Mouse (Mus musculus) hindbrain, embryonic 15.5 days (tissue): Measurements from ENCODE around the gene Papss2. TPM values are rescaled to one million over a fixed set of nuclear protein-coding genes. Genes with fewer than 3 reads are reported as not detected.

Experiments used
- ATAC-seq: fragments of 200-750 bp; cut with Nextera tagmentation; 2 replicates; pipeline ENCODE4 v1.8.0; 2017; ENCODE audit warnings: low read depth, moderate number of reproducible peaks, moderate TSS enrichment; ENCODE audit not compliant: low FRiP score
- H3K27ac ChIP-seq: fragments of 300-500 bp; sonication (generic); replicated peaks from 2 replicates; pipeline ENCODE4 v1.5.1; 2015; ENCODE audit warnings: mild to moderate bottlenecking, inconsistent platforms
- H3K27me3 ChIP-seq: fragments of 300-500 bp; sonication (generic); 2 replicates; pipeline ENCODE4 v1.6.1; 2015; ENCODE audit warnings: control low read depth, inconsistent platforms
- H3K36me3 ChIP-seq: fragments of 300-500 bp; sonication (generic); 2 replicates; pipeline ENCODE4 v1.6.1; 2015; ENCODE audit warnings: control low read depth, inconsistent platforms
- H3K4me1 ChIP-seq: fragments of 300-500 bp; sonication (generic); replicated peaks from 2 replicates; pipeline ENCODE4 v1.6.1; 2015; ENCODE audit warnings: control low read depth, inconsistent platforms
- H3K4me2 ChIP-seq: fragments of 300-500 bp; sonication (generic); 2 replicates; pipeline ENCODE4 v1.6.1; 2015; ENCODE audit warnings: moderate library complexity, mild to moderate bottlenecking, inconsistent platforms
- H3K4me3 ChIP-seq: fragments of 300-500 bp; sonication (generic); 2 replicates; pipeline ENCODE4 v1.5.1; 2015; ENCODE audit warnings: mild to moderate bottlenecking, inconsistent platforms
- H3K9ac ChIP-seq: fragments of 300-500 bp; sonication (generic); 2 replicates; pipeline ENCODE4 v1.6.1; 2015; ENCODE audit warnings: inconsistent platforms
- H3K9me3 ChIP-seq: fragments of 300-500 bp; sonication (generic); 2 replicates; pipeline ENCODE4 v1.6.1; 2016; ENCODE audit warnings: control low read depth, inconsistent platforms
- WGBS: fragments of 180-500 bp; shearing (Covaris S2); methylation state at CpG from one replicate; pipeline ENCODE4 v1.1.7; 2015; 5-methylcytosine and 5-hydroxymethylcytosine counted together
- polyA plus RNA-seq: library from polyadenylated mRNA; unstranded; fragments of >200 nt; fragmentation: Nextera tagmentation; extraction: Ambion mirVana; gene quantifications from 2 replicates; pipeline ENCODE4 v1.2.1, GENCODE M21; 2015

The Papss2 gene
- 1.2 TPM in 2 replicates for polyA plus RNA-seq

DNA sequence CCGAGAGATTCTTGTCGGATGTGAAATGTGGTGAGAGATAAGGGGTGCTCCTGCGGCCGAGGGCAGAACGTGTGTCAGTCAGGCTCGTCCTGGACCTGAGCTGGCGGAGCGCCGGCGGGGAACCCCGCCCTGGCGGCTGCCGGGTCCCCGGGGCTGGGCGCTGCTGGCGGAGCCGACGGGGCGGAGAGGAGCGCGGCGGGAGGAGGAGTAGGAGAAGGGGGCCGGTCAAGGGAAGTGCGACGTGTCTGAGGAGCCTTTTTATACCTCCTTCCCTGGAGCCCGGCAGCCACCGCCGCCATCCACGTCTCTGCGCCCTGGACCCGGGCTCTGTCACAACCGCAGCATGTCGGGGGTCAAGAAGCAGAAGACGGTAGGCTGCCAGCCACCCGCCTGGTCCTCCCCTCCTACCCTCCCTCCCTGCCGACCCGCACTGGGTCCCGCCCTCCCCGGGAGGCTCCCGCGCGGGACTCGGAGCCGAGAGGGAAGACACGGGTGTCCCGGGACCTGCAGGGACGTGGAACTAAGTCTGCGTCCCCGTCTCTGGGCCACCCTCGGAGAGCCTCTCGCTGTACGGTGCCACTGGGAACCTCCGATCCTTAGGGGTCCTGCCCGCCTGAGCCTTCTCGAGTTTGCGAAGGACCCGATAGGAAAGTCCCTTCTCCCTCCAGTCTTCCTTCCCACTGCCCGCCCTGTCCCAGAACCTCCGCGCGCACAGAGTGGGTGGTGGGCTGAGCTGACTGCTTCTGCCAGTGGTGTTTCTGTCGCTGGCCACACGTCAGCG, at the start of gene Papss2:
Gene Papss2, plus strand, starts transcription at position 285 of the 781 bp plus-strand sequence.
- H3K9ac ChIP-seq, result peak within 1 kb of the TSS; percentile 43

DNA sequence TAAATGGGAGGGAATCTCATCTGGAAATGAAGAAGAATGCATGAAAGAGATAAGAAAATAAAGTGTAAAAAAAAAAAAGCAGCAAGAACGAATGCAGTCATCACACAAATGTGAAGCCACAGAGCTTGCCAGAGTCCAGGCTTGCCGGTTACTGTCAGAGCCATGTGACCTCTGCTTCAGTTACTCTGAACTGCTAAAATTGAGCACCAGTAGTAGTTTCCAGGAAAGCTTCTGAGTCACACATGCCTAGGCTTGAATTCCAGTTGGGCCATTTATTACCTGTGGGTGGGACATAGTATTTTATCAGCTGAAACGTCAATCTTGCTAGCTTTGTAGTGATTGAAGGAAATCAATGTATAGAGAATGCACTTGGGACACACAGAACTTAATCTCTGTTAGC, 48.2 kb upstream of the Papss2 start:
- no peaks in the 10 kb centered on the region for H3K27me3 ChIP-seq
- H3K36me3 ChIP-seq, result no peaks in the 10 kb centered on the region
- no peak overlapping the region for H3K4me2 ChIP-seq
- ATAC-seq, result no peak
- H3K9me3 ChIP-seq, result no peaks in the 10 kb centered on the region
- H3K4me1 ChIP-seq, result no peaks in the 10 kb centered on the region
- WGBS, result 85% methylated on average over 3 of the region's 3 CpGs
- H3K27ac ChIP-seq, result no peak overlapping the region
- no peak overlapping the region for H3K4me3 ChIP-seq
- no peak overlapping the region for H3K9ac ChIP-seq

More for the DNA sequence above, at the start of gene Papss2:
- under 1% methylated on average over 57 of the region's 64 CpGs for WGBS
- peak; percentile 82 for ATAC-seq
- Histone ChIP-seq H3K4me3 (peak within 1 kb of the TSS; percentile 55), H3K9me3 (no peaks in the 10 kb centered on the region), H3K27me3 (peaks cover 25% of the 10 kb centered on the region), H3K4me2 (peak within 1 kb of the TSS; percentile 94), H3K27ac (no peak within 1 kb of the TSS), H3K36me3 (no peaks in the 10 kb centered on the region), H3K4me1 (peaks cover 10% of the 10 kb centered on the region)

DNA sequence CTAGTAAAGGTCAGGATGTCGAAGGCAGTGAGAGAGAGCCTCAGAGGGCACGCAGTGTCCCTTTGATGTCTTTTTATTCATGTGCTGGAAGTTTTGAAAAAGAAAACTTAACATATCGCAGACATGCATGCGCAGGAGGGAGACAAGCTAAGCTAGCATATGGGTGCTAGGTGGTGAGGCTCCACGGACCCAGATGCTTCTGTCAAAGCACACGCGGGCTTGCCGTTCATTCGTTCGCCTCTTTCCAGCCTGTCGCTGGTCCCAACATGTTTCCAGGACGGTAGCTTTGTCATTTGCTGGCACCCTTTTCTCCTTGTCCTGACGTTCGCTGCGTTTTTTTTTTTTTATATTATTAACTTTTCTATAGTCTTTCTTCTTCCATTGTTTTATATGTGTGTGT, 47.4 kb upstream of the Papss2 start:
- 91% methylated on average over 15 of the region's 15 CpGs for WGBS
- no peak overlapping the region for H3K27ac ChIP-seq
- no peaks in the 10 kb centered on the region for H3K36me3 ChIP-seq
- no peak overlapping the region for H3K4me3 ChIP-seq
- H3K4me1 ChIP-seq, result no peaks in the 10 kb centered on the region
- ATAC-seq, result no peak
- H3K9ac ChIP-seq, result no peak overlapping the region
- no peak overlapping the region for H3K4me2 ChIP-seq
- H3K9me3 ChIP-seq, result no peaks in the 10 kb centered on the region
- no peaks in the 10 kb centered on the region for H3K27me3 ChIP-seq

DNA sequence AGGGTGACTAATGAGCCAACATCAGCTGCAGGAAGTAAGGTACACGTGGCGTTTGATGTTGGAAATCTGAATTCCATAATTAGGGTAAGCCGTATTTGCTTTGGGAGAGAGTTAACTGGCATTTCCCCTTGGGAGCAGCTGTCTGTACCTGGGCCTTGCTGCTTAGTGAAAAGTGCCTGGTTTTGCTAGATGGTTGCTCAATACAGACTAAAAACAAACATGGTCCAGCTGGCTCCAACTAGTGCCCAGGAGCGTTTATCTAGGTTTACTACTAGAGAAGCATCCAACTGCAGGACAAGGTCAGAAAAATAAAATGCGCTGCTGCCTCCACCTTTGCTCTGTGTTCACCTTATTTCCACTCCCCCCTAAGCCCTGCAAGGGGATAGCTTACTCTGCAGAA, 45.1 kb upstream of the Papss2 start:
- Histone ChIP-seq H3K9me3 (no peaks in the 10 kb centered on the region), H3K27me3 (no peaks in the 10 kb centered on the region), H3K9ac (no peak overlapping the region), H3K4me3 (no peak overlapping the region), H3K4me2 (no peak overlapping the region), H3K36me3 (no peaks in the 10 kb centered on the region), H3K4me1 (no peaks in the 10 kb centered on the region), H3K27ac (no peak overlapping the region)
- no peak for ATAC-seq
- WGBS, result 76% methylated on average over 5 of the region's 5 CpGs

DNA sequence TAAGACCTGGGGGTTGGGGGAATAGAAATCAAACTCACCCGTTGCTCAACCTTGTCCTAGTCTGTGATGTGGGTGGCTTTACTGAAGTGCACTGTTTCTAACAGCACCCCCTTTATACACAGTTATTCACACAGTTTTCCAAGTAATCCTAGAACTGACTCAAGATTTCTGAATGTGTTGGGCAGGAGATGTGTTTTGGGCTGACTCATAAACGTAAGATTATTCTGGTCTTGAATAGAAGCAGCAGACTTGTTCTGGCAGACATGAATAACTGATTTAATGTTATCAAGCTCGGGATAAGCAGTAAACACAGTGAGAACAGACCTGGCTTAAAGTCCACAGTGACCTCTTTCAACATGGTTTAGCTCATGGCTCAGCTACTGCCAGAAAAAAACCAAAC, 44.1 kb upstream of the Papss2 start:
- Histone ChIP-seq H3K27ac (no peak overlapping the region), H3K4me3 (no peak overlapping the region), H3K4me2 (no peak overlapping the region), H3K9me3 (no peaks in the 10 kb centered on the region), H3K36me3 (no peaks in the 10 kb centered on the region), H3K9ac (no peak overlapping the region), H3K27me3 (no peaks in the 10 kb centered on the region), H3K4me1 (no peaks in the 10 kb centered on the region)
- 74% methylated on average over 3 of the region's 3 CpGs for WGBS
- no peak for ATAC-seq

DNA sequence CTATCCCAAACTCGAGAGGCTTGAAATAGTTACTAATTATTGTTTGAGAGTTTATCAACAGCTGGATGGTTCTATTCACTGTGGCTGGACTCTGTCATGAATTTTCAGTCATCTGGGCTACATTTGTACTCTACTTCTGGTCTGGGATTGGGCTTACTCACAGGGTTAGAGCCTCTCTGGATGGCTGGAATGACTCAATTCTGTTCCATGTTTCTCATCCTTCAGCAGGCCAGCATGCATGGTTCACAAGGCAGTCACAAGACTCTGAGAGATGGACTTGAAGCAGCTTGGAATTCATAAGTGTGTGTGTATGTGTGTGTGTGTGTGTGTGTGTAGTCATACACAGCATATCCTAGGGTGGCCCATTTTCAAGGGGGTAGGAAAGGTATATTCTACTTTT, 43.5 kb upstream of the Papss2 start:
- no peak overlapping the region for H3K4me3 ChIP-seq
- no peak overlapping the region for H3K4me2 ChIP-seq
- no peak for ATAC-seq
- H3K36me3 ChIP-seq, result no peaks in the 10 kb centered on the region
- 68% methylated on average over 1 of the region's 1 CpGs for WGBS
- no peak overlapping the region for H3K27ac ChIP-seq
- no peaks in the 10 kb centered on the region for H3K9me3 ChIP-seq
- no peaks in the 10 kb centered on the region for H3K4me1 ChIP-seq
- H3K27me3 ChIP-seq, result no peaks in the 10 kb centered on the region
- H3K9ac ChIP-seq, result no peak overlapping the region

DNA sequence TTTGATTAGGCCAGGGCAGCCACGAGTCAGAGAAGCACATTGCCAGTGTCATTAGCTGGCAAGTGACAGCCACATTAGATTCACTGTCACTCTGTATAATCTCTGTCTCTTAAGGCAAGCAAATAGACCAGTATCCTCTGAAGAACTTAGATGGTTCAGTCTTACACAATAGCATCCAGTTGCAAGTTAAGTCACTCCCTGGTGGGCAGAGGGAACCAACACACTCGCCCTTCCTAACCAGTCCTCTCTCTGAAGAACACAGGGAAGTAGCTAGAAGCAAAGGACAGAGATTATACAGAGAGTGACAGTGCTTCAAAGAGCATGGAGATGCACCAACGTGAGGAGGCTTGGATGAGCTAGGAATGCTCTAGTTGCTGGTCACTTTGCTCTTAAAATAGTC, 42.3 kb upstream of the Papss2 start:
- Histone ChIP-seq H3K4me1 (no peaks in the 10 kb centered on the region), H3K9me3 (no peaks in the 10 kb centered on the region), H3K4me3 (no peak overlapping the region), H3K27me3 (no peaks in the 10 kb centered on the region), H3K27ac (no peak overlapping the region), H3K36me3 (no peaks in the 10 kb centered on the region), H3K9ac (no peak overlapping the region), H3K4me2 (no peak overlapping the region)
- 77% methylated on average over 3 of the region's 3 CpGs for WGBS
- no peak for ATAC-seq

DNA sequence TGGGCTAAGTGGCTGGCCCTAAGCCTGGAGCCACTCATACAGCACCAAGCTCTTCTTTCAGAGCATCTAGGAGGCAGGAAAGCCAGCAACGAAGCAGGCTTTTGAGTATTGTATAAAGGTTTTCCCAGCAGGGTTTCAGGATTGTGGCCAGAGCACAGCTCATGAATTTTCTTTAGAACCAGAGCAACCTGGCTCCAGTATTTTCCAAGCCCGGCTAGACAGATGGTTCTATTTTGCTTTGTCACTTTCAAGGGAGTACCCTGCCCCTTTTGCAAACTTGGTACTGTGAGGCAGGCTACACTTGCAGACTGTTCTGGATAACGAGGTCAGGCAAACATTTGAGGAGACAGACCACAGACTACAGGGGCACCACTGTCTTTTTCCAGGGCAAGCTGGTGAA, 40.3 kb upstream of the Papss2 start:
- no peak overlapping the region for H3K9ac ChIP-seq
- no peaks in the 10 kb centered on the region for H3K27me3 ChIP-seq
- no peak overlapping the region for H3K4me3 ChIP-seq
- H3K9me3 ChIP-seq, result no peaks in the 10 kb centered on the region
- peak; percentile 81 for ATAC-seq
- H3K4me2 ChIP-seq, result no peak overlapping the region
- H3K27ac ChIP-seq, result no peak overlapping the region
- no peaks in the 10 kb centered on the region for H3K36me3 ChIP-seq
- H3K4me1 ChIP-seq, result no peaks in the 10 kb centered on the region
- WGBS, result 23% methylated on average over 3 of the region's 3 CpGs

DNA sequence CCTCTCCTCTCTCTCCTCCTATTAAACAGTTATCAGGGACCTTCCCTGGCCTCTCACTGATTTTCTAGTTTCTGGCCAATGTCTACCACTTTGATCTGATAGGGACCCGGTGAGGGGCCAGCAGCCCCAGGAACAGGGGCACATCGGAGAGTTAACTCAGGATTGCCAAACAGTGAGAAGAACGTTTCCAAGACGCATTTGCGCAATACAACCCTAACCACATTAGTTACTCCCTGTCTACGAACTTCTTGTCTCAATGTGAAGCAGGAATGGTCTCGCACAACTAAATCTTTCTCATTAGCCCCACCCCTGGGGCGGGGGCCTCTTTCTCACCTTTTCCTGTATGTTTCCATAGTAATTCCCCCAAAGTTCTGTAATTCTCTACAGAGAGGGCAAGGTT, 28.6 kb upstream of the Papss2 start:
- Histone ChIP-seq H3K27me3 (no peaks in the 10 kb centered on the region), H3K9ac (no peak overlapping the region), H3K27ac (no peak overlapping the region), H3K4me3 (no peak overlapping the region), H3K4me2 (no peak overlapping the region), H3K9me3 (no peaks in the 10 kb centered on the region), H3K36me3 (no peaks in the 10 kb centered on the region), H3K4me1 (no peaks in the 10 kb centered on the region)
- ATAC-seq, result no peak
- WGBS, result 87% methylated on average over 8 of the region's 8 CpGs

DNA sequence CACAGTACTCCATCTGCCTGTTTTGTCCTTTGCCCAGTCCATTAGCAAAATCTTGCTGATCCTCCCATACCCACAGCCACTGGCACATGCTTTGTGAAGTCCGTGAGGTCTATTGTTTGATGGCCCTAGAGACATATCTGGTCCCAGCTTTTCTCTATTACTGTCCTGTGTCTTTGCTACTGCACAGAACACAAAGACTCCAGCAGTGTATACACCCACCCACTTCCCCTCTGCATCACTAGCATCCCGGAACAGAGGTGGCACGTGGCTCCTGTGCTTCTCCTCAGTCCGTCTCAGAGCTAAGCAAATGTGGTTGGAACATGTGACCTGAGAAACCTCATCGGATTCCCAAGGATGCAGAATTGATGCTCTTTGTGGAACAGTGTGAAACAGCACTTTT, 28.1 kb upstream of the Papss2 start:
- no peak overlapping the region for H3K27ac ChIP-seq
- H3K9ac ChIP-seq, result no peak overlapping the region
- no peaks in the 10 kb centered on the region for H3K4me1 ChIP-seq
- H3K27me3 ChIP-seq, result no peaks in the 10 kb centered on the region
- H3K4me3 ChIP-seq, result no peak overlapping the region
- H3K9me3 ChIP-seq, result no peaks in the 10 kb centered on the region
- H3K36me3 ChIP-seq, result no peaks in the 10 kb centered on the region
- 90% methylated on average over 5 of the region's 5 CpGs for WGBS
- H3K4me2 ChIP-seq, result no peak overlapping the region
- no peak for ATAC-seq

DNA sequence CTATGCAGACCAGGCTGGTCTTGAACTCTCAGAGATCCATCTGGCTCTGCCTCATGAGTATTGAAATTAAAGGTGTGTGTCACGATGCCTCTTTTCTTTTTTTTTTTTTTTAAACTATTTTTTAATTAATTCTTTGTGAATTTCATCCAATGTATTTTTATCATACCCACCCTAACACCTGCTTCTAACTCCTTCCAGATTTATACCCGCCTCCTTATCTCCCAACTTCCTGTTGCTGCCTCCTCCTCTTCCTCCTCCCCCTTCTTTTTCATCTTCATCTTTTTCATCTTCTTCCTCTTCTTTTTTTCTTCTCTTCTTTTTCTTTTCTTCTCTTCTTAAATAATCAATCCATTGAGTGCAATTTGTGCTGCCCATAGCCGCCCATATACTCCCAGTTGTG, 27.1 kb upstream of the Papss2 start:
- 97% methylated on average over 3 of the region's 3 CpGs for WGBS
- Histone ChIP-seq H3K9ac (no peak overlapping the region), H3K4me3 (no peak overlapping the region), H3K36me3 (no peaks in the 10 kb centered on the region), H3K27ac (no peak overlapping the region), H3K4me1 (no peaks in the 10 kb centered on the region), H3K9me3 (no peaks in the 10 kb centered on the region), H3K4me2 (no peak overlapping the region), H3K27me3 (no peaks in the 10 kb centered on the region)
- ATAC-seq, result no peak

DNA sequence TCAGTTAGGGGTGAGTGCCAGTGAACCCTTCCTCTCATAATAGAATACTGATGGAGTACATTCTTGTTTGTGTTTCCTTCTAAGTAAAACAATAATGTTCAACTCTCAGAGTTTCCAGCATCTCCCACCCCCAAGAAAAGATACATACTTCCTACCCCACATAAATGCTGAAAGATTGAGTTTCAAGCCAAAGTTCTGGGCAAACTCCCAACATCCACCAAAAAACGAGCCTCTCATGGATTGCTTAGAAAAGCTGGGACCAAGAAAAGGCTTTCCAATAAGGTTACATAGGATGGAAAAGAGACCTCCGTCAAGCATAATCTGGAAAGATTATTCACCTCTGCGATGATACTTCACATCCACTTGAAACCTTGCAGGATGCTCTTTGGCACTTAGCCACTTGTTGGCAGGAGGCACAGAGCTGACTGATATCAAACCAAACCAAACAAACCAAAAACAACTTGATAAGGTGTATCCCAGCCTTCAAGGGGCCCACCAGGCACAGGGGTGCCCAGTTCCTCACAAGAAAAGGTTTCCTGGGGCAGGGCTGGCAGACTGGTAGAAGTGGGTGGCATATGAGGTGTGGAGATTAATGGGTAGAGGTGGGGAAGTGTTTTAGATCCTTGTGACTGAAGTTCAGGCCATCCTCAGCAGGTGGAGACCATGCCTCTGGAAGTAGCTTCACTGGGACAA, 26.5 kb upstream of the Papss2 start:
- H3K4me2 ChIP-seq, result no peak overlapping the region
- no peak for ATAC-seq
- H3K27me3 ChIP-seq, result no peaks in the 10 kb centered on the region
- H3K9ac ChIP-seq, result no peak overlapping the region
- WGBS, result 87% methylated on average over 3 of the region's 3 CpGs
- no peak overlapping the region for H3K27ac ChIP-seq
- H3K4me3 ChIP-seq, result no peak overlapping the region
- no peaks in the 10 kb centered on the region for H3K9me3 ChIP-seq
- H3K4me1 ChIP-seq, result no peaks in the 10 kb centered on the region
- no peaks in the 10 kb centered on the region for H3K36me3 ChIP-seq
